Mouse (Mus musculus): ENCODE data around the gene Evi5l. TPM values are rescaled to one million over a fixed set of nuclear protein-coding genes. Genes with fewer than 3 reads are reported as not detected.
A peak's percentile ranks its signal among the peaks of the same experiment; 100 is the strongest.

The Evi5l gene
- polyA plus RNA-seq, 1 experiment: 8.7 TPM

- peak overlapping the region; percentile 45 for H3K4me3 ChIP-seq (replicated peaks; ENCODE audit: control insufficient read depth, low read depth, low read length)
- no peak overlapping the region; the same call in 1 of the 2 replicates for H3K27ac ChIP-seq (ENCODE audit: control insufficient read depth, insufficient read depth, low read depth, low read length, poor library complexity)
- no peak for TF ChIP-seq CTCF (IDR thresholded peaks at IDR 0.05; ENCODE audit: control insufficient read depth, insufficient read depth, low read length)
- TF ChIP-seq POLR2A (IDR thresholded peaks at IDR 0.05; ENCODE audit: borderline replicate concordance, control insufficient read depth, low read depth, low read length): no peak
- WGBS: under 1% methylated on average over 32 of the region's 32 CpGs
- H3K4me1 ChIP-seq (ENCODE audit: control insufficient read depth, insufficient read depth, low read length): peaks cover under 1% of the 10 kb centered on the region; the same call in 1 of the 2 replicates
Observed at GRCm38 (mm10) chr8:4258678-4259077, 92.3 kb downstream of the Evi5l start.

- H3K4me3 ChIP-seq (replicated peaks; ENCODE audit: control insufficient read depth, low read depth, low read length): peak within 1 kb of the TSS; percentile 45
- TF ChIP-seq CTCF (IDR thresholded peaks at IDR 0.05; ENCODE audit: control insufficient read depth, insufficient read depth, low read length) (0 out of 2 replicates have a peak, but pooled peaks have one; percentile 0), POLR2A (IDR thresholded peaks at IDR 0.05; ENCODE audit: borderline replicate concordance, control insufficient read depth, low read depth, low read length) (peak; percentile 32; the same call in 1 of the 2 replicates)
- H3K27ac ChIP-seq (ENCODE audit: control insufficient read depth, insufficient read depth, low read depth, low read length, poor library complexity): peak within 1 kb of the TSS; percentile 10
- 11% methylated on average over 33 of the region's 33 CpGs for WGBS
- no peaks in the 10 kb centered on the region; the same call in 1 of the 2 replicates for H3K4me1 ChIP-seq (ENCODE audit: control insufficient read depth, insufficient read depth, low read length)
Observed at GRCm38 (mm10) chr8:4259125-4259804, 92.9 kb downstream of the Evi5l start, which contains the start of gene Ctxn1. TSS of gene Ctxn1 (minus strand) at chr8:4259274.

GRCm38 (mm10) chr8:4259805-4260170, 93.4 kb downstream of the Evi5l start:
- no peak overlapping the region for H3K4me3 ChIP-seq (replicated peaks; ENCODE audit: control insufficient read depth, low read depth, low read length)
- WGBS: 87% methylated on average over 4 of the region's 4 CpGs
- no peak overlapping the region for H3K27ac ChIP-seq (ENCODE audit: control insufficient read depth, insufficient read depth, low read depth, low read length, poor library complexity)
- no peak for TF ChIP-seq CTCF (IDR thresholded peaks at IDR 0.05; ENCODE audit: control insufficient read depth, insufficient read depth, low read length)
- no peak for TF ChIP-seq POLR2A (IDR thresholded peaks at IDR 0.05; ENCODE audit: borderline replicate concordance, control insufficient read depth, low read depth, low read length)
- no peaks in the 10 kb centered on the region; the same call in 1 of the 2 replicates for H3K4me1 ChIP-seq (ENCODE audit: control insufficient read depth, insufficient read depth, low read length)

Other genes with a start within 250 kb of the Evi5l start
- not detected in 2 replicates for gene Cd209b, start 239.7 kb upstream of the Evi5l start, polyA plus RNA-seq (2011; ENCODE audit: insufficient read depth, insufficient read length, low replicate concordance, missing spikeins)
- 2.3 TPM in 1 of 2 replicates, not detected in the other for gene Cd209c, start 211.8 kb upstream of the Evi5l start, polyA plus RNA-seq (2011; ENCODE audit: insufficient read depth, insufficient read length, low replicate concordance, missing spikeins)
- gene Cd209f, start 60.7 kb upstream of the Evi5l start, polyA plus RNA-seq (2011; ENCODE audit: insufficient read depth, insufficient read length, low replicate concordance, missing spikeins): 6.1 and 12.5 TPM in 2 replicates
- 1.4 TPM in 1 of 2 replicates, not detected in the other for gene Cd209g, start 32.5 kb upstream of the Evi5l start, polyA plus RNA-seq (2011; ENCODE audit: insufficient read depth, insufficient read length, low replicate concordance, missing spikeins)
- not detected in 2 replicates for gene Prr36, start 50.9 kb downstream of the Evi5l start, polyA plus RNA-seq (2011; ENCODE audit: insufficient read depth, insufficient read length, low replicate concordance, missing spikeins)
- not detected in 2 replicates for gene Lrrc8e, start 60.3 kb downstream of the Evi5l start, polyA plus RNA-seq (2011; ENCODE audit: insufficient read depth, insufficient read length, low replicate concordance, missing spikeins)
- 88.3 and 112 TPM in 2 replicates for gene Map2k7, start 72.2 kb downstream of the Evi5l start, polyA plus RNA-seq (2011; ENCODE audit: insufficient read depth, insufficient read length, low replicate concordance, missing spikeins)
- gene Gm49320, start 72.3 kb downstream of the Evi5l start, polyA plus RNA-seq (2011; ENCODE audit: insufficient read depth, insufficient read length, low replicate concordance, missing spikeins): 1.3 TPM in 1 of 2 replicates, not detected in the other
- gene Tgfbr3l, start 81.6 kb downstream of the Evi5l start, polyA plus RNA-seq (2011; ENCODE audit: insufficient read depth, insufficient read length, low replicate concordance, missing spikeins): 12.4 and 16.3 TPM in 2 replicates
- gene Snapc2, start 86.5 kb downstream of the Evi5l start, polyA plus RNA-seq (2011; ENCODE audit: insufficient read depth, insufficient read length, low replicate concordance, missing spikeins): 6.0 and 14.2 TPM in 2 replicates
- 3.8 TPM in 1 of 2 replicates, not detected in the other for gene Ctxn1, start 92.7 kb downstream of the Evi5l start, polyA plus RNA-seq (2011; ENCODE audit: insufficient read depth, insufficient read length, low replicate concordance, missing spikeins)
- gene Timm44, start 109.3 kb downstream of the Evi5l start, polyA plus RNA-seq (2011; ENCODE audit: insufficient read depth, insufficient read length, low replicate concordance, missing spikeins): 46.5 and 48.3 TPM in 2 replicates
- gene Ccl25, start 158.6 kb downstream of the Evi5l start, polyA plus RNA-seq (2011; ENCODE audit: insufficient read depth, insufficient read length, low replicate concordance, missing spikeins): 8.7 and 17.5 TPM in 2 replicates
- 21.7 and 28.5 TPM in 2 replicates for gene Elavl1, start 158.8 kb downstream of the Evi5l start, polyA plus RNA-seq (2011; ENCODE audit: insufficient read depth, insufficient read length, low replicate concordance, missing spikeins)

Measured in bone marrow, adult 2 months (tissue).